Mouse (Mus musculus) forebrain, embryonic 12.5 days (tissue): ENCODE measurements around the gene B3galt4. TPM values are rescaled to one million over a fixed set of nuclear protein-coding genes. Genes with fewer than 3 reads are reported as not detected.

Source experiments
- ATAC-seq: fragments of 200-750 bp; cut with Nextera tagmentation; 2 replicates; pipeline ENCODE4 v1.8.0; 2017; ENCODE audit warnings: moderate TSS enrichment; ENCODE audit not compliant: low FRiP score
- H3K27ac ChIP-seq: fragments of 300-500 bp; sonication (generic); 2 replicates; pipeline ENCODE4 v1.5.1; 2016; ENCODE audit warnings: mild to moderate bottlenecking
- H3K27me3 ChIP-seq: fragments of 300-500 bp; sonication (generic); 2 replicates; pipeline ENCODE4 v1.6.1; 2016; ENCODE audit warnings: mild to moderate bottlenecking
- H3K36me3 ChIP-seq: fragments of 300-500 bp; sonication (generic); replicated peaks from 2 replicates; pipeline ENCODE4 v1.6.1; 2016; ENCODE audit warnings: mild to moderate bottlenecking
- H3K4me1 ChIP-seq: fragments of 300-500 bp; sonication (generic); 2 replicates; pipeline ENCODE4 v1.6.1; 2016
- H3K4me2 ChIP-seq: fragments of 300-500 bp; sonication (generic); 2 replicates; pipeline ENCODE4 v1.6.1; 2016; ENCODE audit warnings: mild to moderate bottlenecking, moderate library complexity
- H3K4me3 ChIP-seq: fragments of 300-500 bp; sonication (generic); replicated peaks from 2 replicates; pipeline ENCODE4 v1.5.1; 2016; ENCODE audit warnings: mild to moderate bottlenecking
- H3K9ac ChIP-seq: fragments of 300-500 bp; sonication (generic); 2 replicates; pipeline ENCODE4 v1.6.1; 2016; ENCODE audit warnings: mild to moderate bottlenecking
- H3K9me3 ChIP-seq: fragments of 300-500 bp; sonication (generic); 2 replicates; pipeline ENCODE4 v1.6.1; 2016
- WGBS: fragments of 180-500 bp; shearing (Covaris S2); methylation state at CpG from one replicate; pipeline ENCODE4 v1.1.7; 2016; 5-methylcytosine and 5-hydroxymethylcytosine counted together
- polyA plus RNA-seq: library from polyadenylated mRNA; unstranded; fragments of >200 nt; fragmentation: Nextera tagmentation; extraction: Ambion mirVana; gene quantifications from 2 replicates; pipeline ENCODE4 v1.2.1, GENCODE M21; 2016

Gene B3galt4
- polyA plus RNA-seq, 1 experiment from 2014 or later: 7.1 TPM

DNA sequence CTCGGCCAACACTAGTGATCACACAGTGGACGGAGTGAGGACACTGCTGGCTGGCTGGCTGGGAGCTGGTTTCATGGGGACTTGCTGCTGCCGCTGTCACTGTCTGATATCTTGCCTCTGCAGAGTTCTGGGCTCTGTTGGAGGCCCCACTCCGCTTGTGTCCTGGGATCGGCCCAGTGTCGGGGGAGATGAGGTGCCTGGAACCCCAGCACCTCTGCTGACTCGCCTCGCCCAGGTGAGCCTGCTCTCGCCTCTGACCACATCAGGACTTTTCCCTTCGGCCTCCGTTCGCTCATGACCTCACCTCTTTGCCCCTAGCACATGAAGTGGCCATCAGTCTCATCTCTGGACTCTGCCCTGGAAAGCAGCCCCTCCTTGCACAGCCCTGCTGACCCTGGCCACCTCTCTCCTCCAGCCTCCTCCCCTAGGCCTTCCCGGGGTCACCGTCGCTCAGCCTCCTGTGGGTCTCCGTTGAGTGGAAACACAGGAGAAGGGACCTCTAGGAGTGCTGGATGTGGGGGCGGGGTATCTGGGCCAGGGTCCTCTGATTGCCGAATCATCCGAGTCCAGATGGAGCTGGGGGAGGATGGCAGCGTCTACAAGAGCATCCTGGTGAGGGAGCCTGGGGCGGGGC is 15.7 kb downstream of the B3galt4 start:
- H3K36me3 ChIP-seq: peaks cover 63% of the 10 kb centered on the region
- peaks cover 22% of the 10 kb centered on the region for H3K4me1 ChIP-seq
- no peak for ATAC-seq
- WGBS: 89% methylated on average over 21 of the region's 21 CpGs
- H3K27me3 ChIP-seq: no peaks in the 10 kb centered on the region
- H3K4me2 ChIP-seq: no peak overlapping the region
- no peak overlapping the region for H3K4me3 ChIP-seq
- no peak overlapping the region for H3K9ac ChIP-seq
- H3K9me3 ChIP-seq: no peaks in the 10 kb centered on the region
- H3K27ac ChIP-seq: no peak overlapping the region

DNA sequence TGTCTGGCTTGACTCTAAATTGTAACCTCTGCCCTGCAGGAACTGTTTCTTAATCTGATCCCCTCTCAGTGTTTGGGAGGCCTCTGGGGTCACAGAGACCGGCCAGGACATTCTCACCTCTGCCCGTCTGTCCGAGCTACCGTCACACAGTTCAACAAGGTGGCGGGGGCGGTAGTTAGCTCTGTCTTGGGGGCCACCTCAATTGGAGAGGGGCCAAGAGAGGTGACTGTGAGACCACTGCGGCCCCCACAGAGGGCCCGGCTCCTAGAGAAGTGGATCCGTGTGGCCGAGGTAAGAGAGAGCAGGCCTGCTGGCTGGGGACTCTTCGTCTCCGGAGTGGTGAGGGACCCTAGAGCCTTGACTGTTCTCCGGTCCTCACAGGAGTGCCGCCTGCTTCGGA is 18.3 kb downstream of the B3galt4 start:
- Histone ChIP-seq H3K4me1 (peaks cover 22% of the 10 kb centered on the region), H3K9me3 (no peaks in the 10 kb centered on the region), H3K4me3 (no peak overlapping the region), H3K36me3 (peaks cover 56% of the 10 kb centered on the region), H3K27ac (no peak overlapping the region), H3K27me3 (no peaks in the 10 kb centered on the region), H3K4me2 (no peak overlapping the region), H3K9ac (no peak overlapping the region)
- ATAC-seq: no peak
- 93% methylated on average over 15 of the region's 15 CpGs for WGBS

DNA sequence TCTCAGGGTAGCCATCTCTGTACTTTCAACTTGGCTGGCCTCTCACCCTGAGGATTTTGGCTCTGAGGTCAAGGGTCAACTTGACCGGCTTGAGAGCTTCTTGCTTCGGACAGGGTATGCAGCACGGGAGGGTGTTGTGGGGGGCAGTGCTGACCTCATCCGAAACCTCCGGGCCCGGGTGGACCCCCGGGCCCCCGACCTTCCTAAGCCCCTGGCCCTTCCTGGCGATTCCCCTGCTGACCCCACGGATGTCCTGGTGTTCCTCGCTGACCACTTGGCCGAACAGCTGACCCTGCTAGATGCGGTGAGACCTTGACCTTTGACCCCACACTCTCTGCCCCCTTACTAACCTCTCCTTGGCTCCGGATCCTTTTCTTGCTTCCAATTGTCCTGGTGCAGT is 18.8 kb downstream of the B3galt4 start:
- Histone ChIP-seq H3K9me3 (no peaks in the 10 kb centered on the region), H3K27ac (no peak overlapping the region), H3K9ac (no peak overlapping the region), H3K27me3 (no peaks in the 10 kb centered on the region), H3K4me3 (no peak overlapping the region), H3K36me3 (peaks cover 54% of the 10 kb centered on the region), H3K4me1 (peaks cover 25% of the 10 kb centered on the region), H3K4me2 (no peak overlapping the region)
- ATAC-seq: no peak
- WGBS: 89% methylated on average over 14 of the region's 14 CpGs

DNA sequence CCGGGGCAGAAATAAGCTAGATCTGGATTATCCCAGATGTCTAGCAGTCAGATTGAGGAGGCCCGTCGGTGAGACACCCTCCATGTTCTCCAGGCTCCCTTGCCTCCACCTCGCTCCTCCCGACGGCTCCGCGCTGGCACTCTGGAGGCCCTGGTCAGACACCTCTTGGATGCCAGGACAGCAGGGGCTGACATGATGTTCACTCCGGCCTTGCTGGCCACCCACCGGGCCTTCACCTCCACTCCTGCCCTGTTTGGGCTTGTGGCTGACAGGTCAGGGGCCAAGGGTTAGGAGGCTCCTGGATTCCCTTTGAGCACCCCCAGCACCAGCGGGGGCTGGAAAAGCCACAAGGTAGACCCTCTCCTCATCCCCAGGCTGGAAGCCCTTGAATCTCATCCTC is 19.3 kb downstream of the B3galt4 start:
- Histone ChIP-seq H3K27me3 (no peaks in the 10 kb centered on the region), H3K9ac (no peak overlapping the region), H3K4me2 (no peak overlapping the region), H3K4me3 (no peak overlapping the region), H3K27ac (no peak overlapping the region), H3K9me3 (no peaks in the 10 kb centered on the region), H3K36me3 (peaks cover 51% of the 10 kb centered on the region), H3K4me1 (peaks cover 25% of the 10 kb centered on the region)
- WGBS: 93% methylated on average over 11 of the region's 11 CpGs
- ATAC-seq: no peak

DNA sequence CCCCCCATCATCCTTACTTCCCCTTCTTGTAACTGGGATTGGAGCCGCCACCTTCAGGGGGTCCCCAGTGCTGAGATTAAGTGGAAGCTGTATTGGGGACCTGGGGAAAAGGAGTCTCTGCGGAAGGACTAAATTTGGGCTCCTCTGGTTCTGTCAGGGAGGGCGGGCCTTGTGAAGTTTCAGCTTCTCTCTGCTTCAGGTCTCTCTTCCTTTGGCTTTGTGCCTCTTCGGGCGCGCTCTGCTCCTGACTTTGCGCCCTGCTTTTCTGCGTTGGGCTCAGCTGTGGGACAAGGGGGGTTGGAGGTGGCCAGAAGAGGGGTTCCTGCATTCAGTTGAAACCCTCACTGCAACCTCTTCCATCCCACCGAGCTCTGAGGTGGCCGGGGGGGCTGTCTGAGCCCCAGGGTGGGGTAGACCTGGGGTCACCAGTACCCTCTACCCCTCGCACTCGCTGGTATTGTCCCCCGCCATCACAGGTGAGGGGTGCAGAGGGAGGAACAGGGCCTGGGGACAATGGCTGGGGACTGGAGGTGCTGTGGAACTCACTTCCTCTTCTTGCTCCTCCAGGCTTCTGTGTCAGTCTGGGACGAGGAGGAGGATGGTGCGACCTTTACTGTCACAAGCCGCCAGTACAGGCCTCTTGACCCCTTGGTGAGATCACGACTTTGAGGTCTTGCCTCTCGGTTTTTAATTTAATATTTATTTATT is 20.0 kb downstream of the B3galt4 start:
- Histone ChIP-seq H3K4me1 (peaks cover 25% of the 10 kb centered on the region), H3K4me3 (peak overlapping the region; percentile 84), H3K4me2 (peak overlapping the region; percentile 100), H3K27me3 (no peaks in the 10 kb centered on the region), H3K9me3 (no peaks in the 10 kb centered on the region), H3K9ac (peak overlapping the region; percentile 94), H3K36me3 (peaks cover 52% of the 10 kb centered on the region), H3K27ac (no peak overlapping the region)
- ATAC-seq: no peak
- WGBS: 41% methylated on average over 18 of the region's 18 CpGs

DNA sequence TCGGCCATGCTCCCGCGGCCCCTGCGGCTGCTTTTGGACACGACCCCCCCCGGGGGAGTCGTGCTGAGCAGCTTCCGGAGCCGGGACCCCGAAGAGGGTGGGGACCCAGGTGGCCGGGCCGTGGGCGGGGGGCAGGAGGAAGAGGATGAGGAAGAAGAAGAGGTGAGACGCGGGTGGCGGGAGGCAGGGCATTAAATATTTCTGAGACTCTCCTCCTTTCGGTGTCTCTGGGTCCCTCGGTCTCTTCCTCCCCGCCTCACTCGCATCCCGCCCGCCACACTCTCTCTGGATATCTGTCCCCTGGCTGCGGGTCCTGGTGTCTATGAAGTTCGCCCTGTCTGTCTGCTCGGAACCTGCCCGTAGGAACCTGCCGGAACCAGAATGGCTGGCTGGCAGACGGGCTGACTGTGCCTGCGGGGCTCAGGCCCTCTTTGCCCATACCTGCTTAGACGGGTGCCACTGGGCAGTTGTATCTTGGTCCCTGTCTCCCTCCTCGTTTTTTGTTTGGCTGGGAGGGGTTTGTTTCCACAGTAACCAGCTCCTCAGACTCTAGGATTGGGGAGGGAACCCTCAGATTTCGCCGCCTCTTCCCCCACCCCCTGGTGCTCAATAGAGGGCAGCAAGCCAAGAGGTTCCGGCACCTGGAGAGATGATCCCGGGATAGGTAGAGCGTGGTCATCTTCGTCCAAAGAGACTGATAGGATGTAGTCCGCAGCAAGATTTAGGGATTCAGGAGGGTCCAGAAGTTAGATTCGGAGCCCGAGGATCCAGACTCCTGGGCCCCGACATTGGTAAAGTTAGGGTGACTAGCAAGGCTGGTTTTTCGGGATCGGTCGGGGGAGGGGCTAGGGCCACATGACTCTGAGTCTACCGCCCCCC is 20.8 kb downstream of the B3galt4 start:
- peak overlapping the region; percentile 94 for H3K9ac ChIP-seq
- peak overlapping the region; percentile 84 for H3K4me3 ChIP-seq
- peak overlapping the region; percentile 97 for H3K27ac ChIP-seq
- peak overlapping the region; percentile 100 for H3K4me2 ChIP-seq
- no peaks in the 10 kb centered on the region for H3K27me3 ChIP-seq
- ATAC-seq: 0 out of 2 replicates have a peak, but pooled peaks have one; percentile 1
- peaks cover 52% of the 10 kb centered on the region for H3K36me3 ChIP-seq
- H3K4me1 ChIP-seq: peaks cover 25% of the 10 kb centered on the region
- under 1% methylated on average over 45 of the region's 45 CpGs for WGBS
- H3K9me3 ChIP-seq: no peaks in the 10 kb centered on the region

DNA sequence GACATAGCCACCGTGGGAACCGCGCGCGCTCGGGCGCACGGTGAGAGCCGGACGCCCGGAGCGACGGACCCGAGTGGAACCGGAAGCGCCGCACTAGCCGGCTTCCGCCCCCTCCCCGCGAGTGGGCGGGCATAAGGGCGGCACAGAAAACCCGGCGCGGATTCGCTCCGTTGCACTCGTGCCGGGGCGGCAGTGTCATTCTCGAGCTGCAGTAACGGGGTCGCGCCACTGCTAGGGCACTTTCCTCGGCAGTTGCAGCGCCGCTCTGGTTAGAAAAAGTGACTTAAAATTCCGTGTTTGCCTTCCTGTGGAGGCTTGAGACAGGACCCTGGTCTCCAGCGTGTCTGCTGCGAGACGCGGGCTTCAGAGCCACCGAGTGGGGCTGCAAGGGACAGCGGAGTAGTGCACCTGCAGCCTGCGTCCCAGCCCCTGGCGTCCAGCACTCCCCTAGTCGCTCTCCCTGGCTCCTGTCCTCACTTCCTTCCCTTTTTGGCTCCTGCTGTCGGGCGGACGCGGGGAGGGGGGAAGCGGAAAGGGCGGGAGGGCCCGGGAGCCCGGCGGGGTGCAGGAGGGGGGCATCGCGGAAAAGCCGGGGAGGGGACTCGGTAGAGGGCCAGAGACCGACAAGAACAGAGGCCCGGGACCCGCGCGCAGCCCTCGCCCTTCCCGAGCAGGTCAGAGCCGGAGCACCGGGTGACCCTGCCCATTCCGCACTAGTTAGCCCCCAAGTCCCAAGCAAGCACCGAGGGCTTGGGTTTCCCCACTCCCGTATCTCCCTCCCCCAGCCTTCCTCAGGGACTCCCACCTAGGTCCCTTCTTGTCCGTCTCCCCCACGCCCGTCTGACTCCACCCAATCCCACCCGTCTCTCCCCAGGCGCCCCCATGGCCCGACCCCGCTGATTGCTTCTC is 21.7 kb downstream of the B3galt4 start, which contains the start of gene Rgl2:
TSS of gene Rgl2 (plus strand) at position 173 of the 909 bp plus-strand sequence.
- Histone ChIP-seq H3K27ac (peak within 1 kb of the TSS; percentile 97), H3K9ac (peak within 1 kb of the TSS; percentile 94), H3K4me1 (peaks cover 25% of the 10 kb centered on the region), H3K27me3 (no peaks in the 10 kb centered on the region), H3K36me3 (peaks cover 50% of the 10 kb centered on the region), H3K4me3 (peak within 1 kb of the TSS; percentile 84), H3K4me2 (peak within 1 kb of the TSS; percentile 100), H3K9me3 (no peaks in the 10 kb centered on the region)
- peak; percentile 88 for ATAC-seq
- under 1% methylated on average over 66 of the region's 80 CpGs for WGBS

DNA sequence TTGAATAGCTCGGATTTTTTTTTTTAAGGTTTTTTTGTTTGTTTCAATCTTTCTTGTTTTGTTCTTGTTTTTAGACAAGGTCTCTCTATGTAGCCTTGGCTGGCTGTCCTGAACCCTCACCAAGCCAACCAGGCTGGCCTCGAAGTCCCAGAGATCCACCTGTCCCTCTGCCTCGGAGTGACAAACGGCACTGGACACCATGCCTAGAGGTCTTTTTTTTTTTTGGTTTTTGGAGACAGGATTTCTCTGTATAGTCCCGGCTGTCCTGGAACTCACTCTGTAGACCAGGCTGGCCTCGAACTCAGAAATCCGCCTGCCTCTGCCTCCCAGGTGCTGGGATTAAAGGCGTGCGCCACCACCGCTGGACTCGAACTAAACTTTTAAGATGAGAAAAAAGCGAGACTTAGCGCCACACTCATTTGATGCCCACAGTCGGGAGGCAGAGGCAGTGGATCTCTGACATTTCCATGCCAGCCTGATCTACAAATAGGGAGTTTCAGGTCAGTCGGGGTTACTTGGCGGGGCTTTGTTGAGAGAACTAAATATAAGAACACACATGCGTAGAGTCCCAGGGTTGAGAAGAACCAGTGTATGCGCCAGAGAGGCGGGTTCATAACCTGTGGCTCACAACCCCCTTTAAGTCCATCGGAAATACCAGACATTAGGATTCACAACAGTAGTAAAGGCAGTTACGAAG is 22.9 kb downstream of the B3galt4 start:
- H3K9ac ChIP-seq: peak overlapping the region; percentile 94

DNA sequence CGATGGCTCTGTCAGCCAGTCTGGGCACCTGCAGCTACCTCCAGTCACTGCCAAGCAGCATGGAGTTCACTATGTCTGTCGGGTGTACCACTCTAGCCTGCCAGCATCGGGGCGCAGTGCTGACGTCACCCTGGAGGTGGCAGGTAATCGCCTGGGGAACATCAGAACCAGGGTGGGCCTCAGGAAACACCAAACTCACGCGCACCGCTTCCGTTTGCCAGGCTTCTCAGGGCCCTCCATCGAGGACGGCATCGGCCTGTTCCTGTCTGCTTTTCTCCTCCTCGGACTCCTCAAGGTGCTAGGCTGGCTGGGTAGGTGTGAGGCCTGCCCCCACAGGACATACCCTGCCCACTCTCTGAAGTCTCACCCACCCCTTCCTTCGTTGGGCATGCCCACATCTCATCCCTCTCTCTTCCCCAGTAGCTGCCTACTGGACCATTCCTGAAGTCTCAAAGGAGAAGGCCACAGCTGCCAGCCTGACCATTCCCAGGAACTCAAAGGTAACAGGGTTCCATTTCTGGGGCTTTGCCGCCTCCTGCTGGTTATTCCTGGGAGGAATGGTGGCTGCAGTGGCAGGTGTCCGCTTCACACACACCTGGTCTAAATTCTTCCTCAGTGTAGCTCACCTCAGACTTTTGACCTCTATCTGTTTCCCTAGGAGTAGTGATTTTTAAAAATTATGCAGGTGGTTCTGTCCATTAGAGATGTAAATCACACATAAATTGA is 24.9 kb downstream of the B3galt4 start:
- Histone ChIP-seq H3K4me1 (peaks cover 23% of the 10 kb centered on the region), H3K27ac (no peak overlapping the region), H3K4me2 (no peak overlapping the region), H3K36me3 (peaks cover 23% of the 10 kb centered on the region), H3K9me3 (no peaks in the 10 kb centered on the region), H3K9ac (no peak overlapping the region), H3K27me3 (no peaks in the 10 kb centered on the region), H3K4me3 (no peak overlapping the region)
- no peak for ATAC-seq
- 78% methylated on average over 17 of the region's 17 CpGs for WGBS

More for the DNA sequence above, 22.9 kb downstream of the B3galt4 start:
- H3K9me3 ChIP-seq: no peaks in the 10 kb centered on the region
- H3K36me3 ChIP-seq: peaks cover 37% of the 10 kb centered on the region
- peak overlapping the region; percentile 100 for H3K4me2 ChIP-seq
- no peak overlapping the region for H3K27ac ChIP-seq
- H3K4me1 ChIP-seq: peaks cover 25% of the 10 kb centered on the region
- H3K27me3 ChIP-seq: no peaks in the 10 kb centered on the region
- H3K4me3 ChIP-seq: peak overlapping the region; percentile 84
- WGBS: 64% methylated on average over 21 of the region's 21 CpGs
- ATAC-seq: no peak

DNA sequence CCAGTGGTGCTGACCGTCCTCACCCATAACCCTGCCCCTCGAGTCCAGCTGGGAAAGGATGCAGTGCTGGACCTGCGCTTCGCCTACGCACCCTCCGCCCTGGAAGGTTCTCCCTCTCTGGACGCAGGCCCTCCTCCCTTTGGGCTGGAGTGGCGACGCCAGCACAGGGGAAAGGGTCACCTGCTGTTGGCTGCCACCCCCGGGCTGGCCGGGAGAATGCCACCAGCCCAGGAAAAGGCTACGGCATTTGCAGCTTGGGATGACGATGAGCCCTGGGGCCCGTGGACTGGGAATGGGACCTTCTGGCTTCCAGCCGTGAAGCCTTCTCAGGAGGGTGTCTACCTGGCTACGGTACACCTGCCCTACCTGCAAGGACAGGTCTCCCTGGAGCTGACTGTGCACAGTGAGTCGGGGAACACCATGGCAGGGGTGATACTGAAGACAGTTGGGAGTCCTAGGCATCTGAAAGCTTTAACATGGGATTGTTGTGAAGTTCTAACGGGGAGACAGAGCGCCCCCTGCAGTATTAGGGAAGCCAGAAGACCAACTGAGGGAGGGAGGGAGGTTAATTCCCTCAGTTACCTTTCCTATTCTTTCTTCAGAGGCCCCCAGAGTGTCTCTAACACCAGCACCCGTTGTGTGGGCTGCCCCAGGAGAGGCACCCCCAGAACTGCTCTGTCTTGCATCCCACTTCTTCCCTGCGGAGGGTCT is 25.7 kb downstream of the B3galt4 start:
- no peak for ATAC-seq
- WGBS: 79% methylated on average over 21 of the region's 21 CpGs
- Histone ChIP-seq H3K4me1 (peaks cover 15% of the 10 kb centered on the region), H3K4me3 (no peak overlapping the region), H3K9ac (no peak overlapping the region), H3K9me3 (no peaks in the 10 kb centered on the region), H3K4me2 (no peak overlapping the region), H3K27ac (no peak overlapping the region), H3K36me3 (peaks cover 23% of the 10 kb centered on the region), H3K27me3 (no peaks in the 10 kb centered on the region)
